Mouse (Mus musculus) neutrophil, adult 5-6 weeks (primary cell): ENCODE results near the gene Skint9. TPM values are rescaled to one million over a fixed set of nuclear protein-coding genes. Genes with fewer than 3 reads are reported as not detected.
"Not testable (repeated sequence)": the region's sequence is repeated elsewhere in the genome, so short reads cannot be mapped to it uniquely, and the experiment has no call there.

Experiments
- ATAC-seq: fragments of 151-379, 151-347 bp; 2 replicates; pipeline ENCODE4 v1.8.0; 2017; ENCODE audit warnings: mild to moderate bottlenecking, moderate TSS enrichment; ENCODE audit not compliant: insufficient number of reproducible peaks, poor library complexity, low FRiP score, severe bottlenecking; ENCODE audit errors: extremely low read depth
- total RNA-seq: library from RNA; stranded (forward); fragments of 200-1000 nt; gene quantifications from 2 replicates; pipeline ENCODE4 v1.2.3, GENCODE M21; 2017

The Skint9 gene
- total RNA-seq, result not detected in 2 replicates

GRCm38 (mm10) chr4:112433885-112434284 is at the start of gene Skint9:
TSS of gene Skint9 (minus strand) at chr4:112433985.
- no peak for ATAC-seq

GRCm38 (mm10) chr4:112432685-112433084 is 1.1 kb downstream of the Skint9 start:
- no peak for ATAC-seq

GRCm38 (mm10) chr4:112432223-112432622 is 1.6 kb downstream of the Skint9 start:
- ATAC-seq, result no peak

- ATAC-seq, result not testable (repeated sequence)
Measured at GRCm38 (mm10) chr4:112349111-112349510, 84.7 kb downstream of the Skint9 start.

Other genes starting within 250 kb of the Skint9 start
- gene Skint3, start 201.7 kb downstream of the Skint9 start, total RNA-seq, result 12.9 and 14.5 TPM in 2 replicates
- gene Skint2, start 123.2 kb upstream of the Skint9 start, total RNA-seq, result not detected in 2 replicates